In the genomic region with DNA sequence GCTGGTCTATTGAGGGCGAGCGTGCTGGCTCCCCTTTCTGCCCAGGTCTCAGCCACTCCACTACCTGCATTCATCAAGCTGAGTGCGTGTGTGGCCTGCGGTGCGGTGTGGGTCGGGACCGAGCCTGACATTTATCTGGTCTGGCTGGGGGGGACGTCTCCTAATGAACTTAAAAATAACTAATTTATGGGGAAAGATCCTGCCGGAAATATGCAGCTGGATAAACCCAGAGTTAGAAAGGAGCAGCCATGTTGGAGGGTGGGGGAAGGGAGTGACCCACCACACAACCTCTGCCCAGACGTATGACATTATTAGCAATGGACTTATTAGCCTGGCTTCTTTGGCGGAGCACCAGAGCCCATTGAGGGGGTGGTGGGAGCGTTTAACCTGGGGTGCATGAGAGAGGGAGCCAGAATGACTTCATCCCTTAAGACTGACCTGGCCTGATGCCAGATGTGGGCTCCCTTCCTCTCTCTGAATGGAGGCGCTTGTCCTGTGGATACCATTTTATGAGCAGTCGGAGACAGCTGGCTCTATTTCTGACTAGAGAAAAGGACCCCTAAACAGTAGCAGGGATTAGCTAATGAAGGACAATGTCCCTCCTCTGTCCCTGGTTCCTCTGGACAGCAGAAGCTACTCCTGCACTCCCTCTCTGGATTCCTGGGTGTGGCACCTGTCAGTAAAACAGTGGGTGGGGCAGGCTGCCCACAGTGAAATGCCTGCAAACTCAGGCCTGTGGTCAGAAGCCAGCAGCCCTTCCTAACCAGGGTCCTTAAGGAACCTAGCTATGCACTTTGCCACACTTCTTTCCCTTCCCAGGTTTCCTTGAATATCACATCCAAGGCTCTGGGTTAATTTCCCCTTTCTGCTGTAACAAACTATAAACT, we compare ENCODE assay signal across 8 mouse cellular contexts. TPM values are rescaled to one million over a fixed set of nuclear protein-coding genes. Genes with fewer than 3 reads are reported as not detected.
DNase-seq lines count a peak whose midpoint lies in the region; ATAC-seq and TF ChIP-seq lines count a peak whose summit lies in the region.

No protein-coding gene starts in this region.

- H3K27ac ChIP-seq in heart, adult 2 months: peak overlapping the region; percentile 96
- H3K27ac ChIP-seq in kidney, embryonic 14.5 days (ENCODE audit: low read depth, low read length): peak overlapping the region; percentile 91
- peak overlapping the region; percentile 98 for H3K27ac ChIP-seq in lung, postnatal 0 days (ENCODE audit: low read length)

- H3K79me2 ChIP-seq in heart, adult 2 months (replicated peaks; ENCODE audit: control insufficient read depth, insufficient read depth, low read length): no peaks in the 10 kb centered on the region

- peak overlapping the region; percentile 78 for H3K4me2 ChIP-seq in kidney, embryonic 14.5 days (replicated peaks; ENCODE audit: low read depth, low read length)
- H3K4me2 ChIP-seq in lung, postnatal 0 days (replicated peaks; ENCODE audit: low read depth, low read length): peak overlapping the region; percentile 63

- TF ChIP-seq POLR2A in heart, adult 2 months (IDR thresholded peaks at IDR 0.05; ENCODE audit: insufficient read depth, low read depth, low read length): no peak

- H3K27me3 ChIP-seq in heart, adult 2 months (ENCODE audit: control insufficient read depth, insufficient read depth, low read length): no peaks in the 10 kb centered on the region
- no peaks in the 10 kb centered on the region; the same call in 1 of the 2 replicates for H3K27me3 ChIP-seq in kidney, embryonic 14.5 days (ENCODE audit: control insufficient read depth, insufficient read depth, low read length)
- no peaks in the 10 kb centered on the region for H3K27me3 ChIP-seq in lung, postnatal 0 days (replicated peaks; ENCODE audit: insufficient read depth, low read length)

- H3K4me3 ChIP-seq in heart, adult 2 months: peak overlapping the region; percentile 72
- peak overlapping the region; percentile 69 for H3K4me3 ChIP-seq in kidney, embryonic 14.5 days (ENCODE audit: low read length)
- H3K4me3 ChIP-seq in lung, postnatal 0 days (ENCODE audit: low read depth, low read length): peak overlapping the region; percentile 94

- DNase-seq in urinary bladder, postnatal 14 days (ENCODE audit: low spot score): peak; percentile 68
- no peak for DNase-seq in urinary bladder, adult 2 months (ENCODE audit: low spot score)
- DNase-seq in heart, adult 2 months: peak; percentile 64 to 66
- peak; percentile 88 for DNase-seq in lung, postnatal 0 days (ENCODE audit: low spot score)
- DNase-seq in thymus, postnatal 14 days: no peak
- no peak for DNase-seq in spleen, postnatal 10 days (ENCODE audit: low spot score in 2 of 2)

- H3K4me1 ChIP-seq in heart, adult 2 months (ENCODE audit: control insufficient read depth, insufficient read depth, low read length): peaks cover 24% of the 10 kb centered on the region
- peaks cover 38% of the 10 kb centered on the region for H3K4me1 ChIP-seq in kidney, embryonic 14.5 days (ENCODE audit: control insufficient read depth, insufficient read depth, low read length)
- peaks cover 26% of the 10 kb centered on the region for H3K4me1 ChIP-seq in lung, postnatal 0 days (ENCODE audit: insufficient read depth, low read depth, low read length)

- peak overlapping the region; percentile 32 for H3K9ac ChIP-seq in heart, adult 2 months (ENCODE audit: low read depth, low read length)
- H3K9ac ChIP-seq in kidney, embryonic 14.5 days (ENCODE audit: low read depth, low read length): no peak overlapping the region
- H3K9ac ChIP-seq in lung, postnatal 0 days (replicated peaks; ENCODE audit: low read depth): peak overlapping the region; percentile 44

- ATAC-seq in kidney, embryonic 14.5 days (ENCODE audit: low FRiP score, low TSS enrichment): 0 out of 2 replicates have a peak, but pooled peaks have one; percentile 0
- no peak for ATAC-seq in lung, postnatal 0 days
- no peak for ATAC-seq in megakaryocyte progenitor cell, adult 5-6 weeks (replicated peaks; ENCODE audit: poor library complexity)

- H3K36me3 ChIP-seq in heart, adult 2 months (ENCODE audit: control insufficient read depth, insufficient read depth, low read length): peaks cover 7% of the 10 kb centered on the region
- H3K36me3 ChIP-seq in kidney, embryonic 14.5 days (ENCODE audit: control insufficient read depth, insufficient read depth, low read length): peaks cover 23% of the 10 kb centered on the region
- H3K36me3 ChIP-seq in lung, postnatal 0 days (ENCODE audit: insufficient read depth, low read length): peaks cover 27% of the 10 kb centered on the region

- TF ChIP-seq CTCF in heart, adult 2 months (IDR thresholded peaks at IDR 0.05): no peak
- TF ChIP-seq CTCF in lung, postnatal 0 days (IDR thresholded peaks at IDR 0.05): no peak; the same call in 1 of the 2 replicates

- TF ChIP-seq EP300 in heart, adult 2 months (IDR thresholded peaks at IDR 0.05; ENCODE audit: insufficient read depth, low read depth, low read length): no peak
- TF ChIP-seq EP300 in lung, postnatal 0 days (IDR thresholded peaks at IDR 0.05): peak; percentile 41; the same call in 1 of the 2 replicates

- no peaks in the 10 kb centered on the region for H3K9me3 ChIP-seq in kidney, embryonic 14.5 days (ENCODE audit: control insufficient read depth, low read length)
- H3K9me3 ChIP-seq in lung, postnatal 0 days (ENCODE audit: low read length): no peaks in the 10 kb centered on the region

- intact Hi-C loops in heart, adult 2 months (cut with DNase I): no loop called here

- 26% methylated on average over 14 of the region's 14 CpGs for WGBS in heart, adult 2 months
- WGBS in kidney, embryonic 14.5 days: 25% methylated on average over 14 of the region's 14 CpGs
- WGBS in lung, postnatal 0 days: 10% methylated on average over 14 of the region's 14 CpGs

RNA-seq across cellular contexts. Expression of gene Tagln2, which starts 3.5 kb away (rescaled TPM):
- polyA plus RNA-seq in urinary bladder, adult 2 months (2012; rRNA removed): 139 and 175 TPM in 2 replicates
- total RNA-seq in heart, adult 2 months (2021): 10 to 100 TPM; 65.5 to 77.8 TPM
- polyA plus RNA-seq in heart, adult 2 months (2012; rRNA removed): 131 and 152 TPM in 2 replicates
- 81.0 and 139 TPM in 2 replicates for polyA plus RNA-seq in kidney, embryonic 14.5 days (2014; fragmentation: Nextera tagmentation; extraction: Ambion mirVana)
- 739 and 823 TPM in 2 replicates for polyA plus RNA-seq in lung, postnatal 0 days (2015; fragmentation: Nextera tagmentation; extraction: Ambion mirVana)
- 621 and 639 TPM in 2 replicates for total RNA-seq in megakaryocyte progenitor cell, adult 5-6 weeks (2015)
- total RNA-seq in megakaryocyte progenitor cell, adult 5-6 weeks (2017): 290 and 305 TPM in 2 replicates

RNA-seq across cellular contexts. Expression of gene Cfap45, which starts 17.2 kb away (rescaled TPM):
- polyA plus RNA-seq in urinary bladder, adult 2 months (2012; rRNA removed): 0.66 and 1.2 TPM in 2 replicates
- under 1 TPM; 0.39 to 0.52 TPM for total RNA-seq in heart, adult 2 months (2021)
- polyA plus RNA-seq in heart, adult 2 months (2012; rRNA removed): 0.26 and 0.53 TPM in 2 replicates
- polyA plus RNA-seq in kidney, embryonic 14.5 days (2014; fragmentation: Nextera tagmentation; extraction: Ambion mirVana): 1.0 and 1.2 TPM in 2 replicates
- polyA plus RNA-seq in lung, postnatal 0 days (2015; fragmentation: Nextera tagmentation; extraction: Ambion mirVana): 12.2 and 13.1 TPM in 2 replicates
- 0.12 TPM in 1 of 2 replicates, not detected in the other for total RNA-seq in megakaryocyte progenitor cell, adult 5-6 weeks (2015)
- not detected in 2 replicates for total RNA-seq in megakaryocyte progenitor cell, adult 5-6 weeks (2017)

RNA-seq across cellular contexts. Expression of gene Igsf9, which starts 21.8 kb away (rescaled TPM):
- 12.5 and 14.1 TPM in 2 replicates for polyA plus RNA-seq in urinary bladder, adult 2 months (2012; rRNA removed)
- total RNA-seq in heart, adult 2 months (2021): under 1 TPM; 0.36 to 0.47 TPM
- 2.1 and 3.8 TPM in 2 replicates for polyA plus RNA-seq in heart, adult 2 months (2012; rRNA removed)
- polyA plus RNA-seq in kidney, embryonic 14.5 days (2014; fragmentation: Nextera tagmentation; extraction: Ambion mirVana): 37.8 and 41.8 TPM in 2 replicates
- polyA plus RNA-seq in lung, postnatal 0 days (2015; fragmentation: Nextera tagmentation; extraction: Ambion mirVana): 1.1 and 1.3 TPM in 2 replicates
- total RNA-seq in megakaryocyte progenitor cell, adult 5-6 weeks (2015): 0.10 TPM in 1 of 2 replicates, not detected in the other
- total RNA-seq in megakaryocyte progenitor cell, adult 5-6 weeks (2017): 0.30 TPM in 1 of 2 replicates, not detected in the other

RNA-seq across cellular contexts. Expression of gene Slamf9, which starts 28.2 kb away (rescaled TPM):
- polyA plus RNA-seq in urinary bladder, adult 2 months (2012; rRNA removed): 5.1 and 6.9 TPM in 2 replicates
- 1 to 10 TPM; 1.2 to 2.3 TPM for total RNA-seq in heart, adult 2 months (2021)
- polyA plus RNA-seq in heart, adult 2 months (2012; rRNA removed): 6.8 and 7.0 TPM in 2 replicates
- polyA plus RNA-seq in kidney, embryonic 14.5 days (2014; fragmentation: Nextera tagmentation; extraction: Ambion mirVana): 0.74 and 0.97 TPM in 2 replicates
- 4.7 and 5.3 TPM in 2 replicates for polyA plus RNA-seq in lung, postnatal 0 days (2015; fragmentation: Nextera tagmentation; extraction: Ambion mirVana)
- total RNA-seq in megakaryocyte progenitor cell, adult 5-6 weeks (2015): 0.35 and 0.49 TPM in 2 replicates
- total RNA-seq in megakaryocyte progenitor cell, adult 5-6 weeks (2017): 0.41 and 0.62 TPM in 2 replicates

RNA-seq across cellular contexts. Expression of gene Vsig8, which starts 52.4 kb away (rescaled TPM):
- 0.40 and 0.50 TPM in 2 replicates for polyA plus RNA-seq in urinary bladder, adult 2 months (2012; rRNA removed)
- total RNA-seq in heart, adult 2 months (2021): not detected
- not detected in 2 replicates for polyA plus RNA-seq in heart, adult 2 months (2012; rRNA removed)
- polyA plus RNA-seq in kidney, embryonic 14.5 days (2014; fragmentation: Nextera tagmentation; extraction: Ambion mirVana): 0.19 and 0.54 TPM in 2 replicates
- polyA plus RNA-seq in lung, postnatal 0 days (2015; fragmentation: Nextera tagmentation; extraction: Ambion mirVana): 0.39 and 0.44 TPM in 2 replicates
- not detected in 2 replicates for total RNA-seq in megakaryocyte progenitor cell, adult 5-6 weeks (2015)
- not detected in 2 replicates for total RNA-seq in megakaryocyte progenitor cell, adult 5-6 weeks (2017)

Comparison
In these comparisons a context has a peak if more than half of its experiments do, and no peak if none do; other contexts are left out.
1. DNase-seq: peak in urinary bladder, postnatal 14 days (single experiment), heart, adult 2 months (2 of 2) and lung, postnatal 0 days (single experiment); none in urinary bladder, adult 2 months (single experiment), thymus, postnatal 14 days (single experiment) and spleen, postnatal 10 days (0 of 2).
2. Peak in every context shown above with its lines, with median percentiles within 50 percentile points of each other: H3K27ac ChIP-seq and H3K4me3 ChIP-seq.